Mouse (Mus musculus) right cerebral cortex, adult 2 months (tissue): Measurements from ENCODE around the gene Smarca2.

Source experiments
- DNase-seq, 2 experiments: peaks; one replicate each; pipeline ENCODE4 v3.0.0; 2021 to 2022; ENCODE audit warnings: low spot score in 2 of 2

The Smarca2 gene

DNA sequence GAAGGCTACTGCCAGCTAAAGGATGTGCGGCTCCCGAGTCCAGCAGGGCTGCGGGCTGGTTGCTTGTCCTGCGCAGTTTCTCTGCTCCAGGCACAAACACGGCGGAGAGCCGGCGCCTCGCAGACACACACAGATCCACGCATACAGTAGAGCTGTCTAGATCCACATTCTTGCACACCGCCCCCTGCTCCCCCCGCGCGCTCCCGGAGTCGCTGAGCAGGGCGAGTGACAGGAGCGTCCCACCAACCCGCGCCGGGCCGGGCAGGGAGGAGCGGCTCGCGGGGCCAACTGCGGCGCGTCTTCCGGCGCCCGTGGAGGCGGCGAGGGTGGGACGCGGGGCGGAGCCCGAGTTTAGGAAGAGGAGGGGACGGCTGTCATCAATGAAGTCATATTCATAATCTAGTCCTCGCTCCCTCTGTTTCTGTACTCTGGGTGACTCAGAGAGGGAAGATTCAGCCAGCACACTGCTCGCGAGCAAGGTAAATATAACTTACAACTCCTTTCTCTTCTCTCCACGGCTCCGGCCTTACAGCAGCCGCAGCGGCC, at the start of gene Smarca2:
Gene Smarca2, plus strand, starts transcription at position 296 of the 546 bp plus-strand sequence.
- peak; percentile 98 for DNase-seq

DNA sequence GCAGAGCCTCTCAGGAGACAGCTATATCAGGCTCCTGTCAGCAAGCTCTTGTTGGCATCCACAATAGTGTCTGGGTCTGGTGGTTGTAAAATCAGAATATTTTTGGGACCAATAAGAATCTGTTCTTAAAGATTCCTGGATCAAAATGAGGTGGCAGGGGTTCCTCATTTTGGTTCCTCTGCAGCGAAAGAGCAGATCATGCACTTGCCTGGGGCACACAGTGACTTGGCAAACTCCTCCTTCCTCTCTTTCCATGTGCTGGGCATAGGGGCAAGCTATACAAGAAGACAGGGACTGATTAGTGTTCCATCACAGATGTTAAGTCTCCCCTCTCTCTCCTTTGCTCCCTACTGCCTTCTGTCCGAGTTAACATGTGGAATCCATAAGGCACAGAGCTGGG, 40.0 kb upstream of the Smarca2 start:
- no peak for DNase-seq

DNA sequence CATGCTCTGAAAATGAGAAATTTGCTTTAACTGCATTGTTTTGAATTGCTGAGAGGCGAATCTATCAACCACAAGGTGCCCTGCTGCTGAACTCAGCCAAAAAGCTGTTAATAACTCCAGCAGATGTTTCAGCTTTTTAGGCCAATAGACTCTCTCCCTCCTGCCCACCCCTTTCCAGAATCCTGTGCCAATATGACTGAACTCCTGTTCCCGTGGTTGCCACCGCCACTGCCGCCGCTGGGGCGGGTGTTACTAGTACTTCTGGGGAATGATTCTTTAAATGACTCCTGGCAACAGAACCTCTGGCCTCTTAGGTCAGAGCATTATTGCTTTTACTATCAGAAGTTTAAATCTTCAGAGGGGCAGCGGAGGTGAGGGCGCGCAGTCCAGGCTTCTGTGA, 38.7 kb upstream of the Smarca2 start:
- no peak for DNase-seq

DNA sequence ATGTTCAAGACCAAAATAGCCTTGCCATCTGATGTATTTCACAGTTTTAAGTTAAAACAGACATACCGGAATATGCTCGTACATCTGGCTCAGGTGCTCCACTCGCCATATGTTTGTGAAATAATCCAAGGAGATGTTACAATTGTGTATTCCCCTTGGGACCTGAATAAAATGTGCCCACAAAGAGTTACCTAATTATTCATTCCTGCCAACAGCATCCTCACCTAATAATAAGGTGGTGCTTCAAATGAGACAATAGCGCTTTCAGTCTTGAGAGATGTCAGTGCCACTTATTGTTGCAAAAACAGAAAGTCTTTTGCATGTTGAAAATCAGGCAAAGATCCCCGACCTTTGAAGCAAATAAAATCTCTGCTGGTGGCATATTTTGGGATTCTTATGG, 36.6 kb upstream of the Smarca2 start:
- DNase-seq = no peak

DNA sequence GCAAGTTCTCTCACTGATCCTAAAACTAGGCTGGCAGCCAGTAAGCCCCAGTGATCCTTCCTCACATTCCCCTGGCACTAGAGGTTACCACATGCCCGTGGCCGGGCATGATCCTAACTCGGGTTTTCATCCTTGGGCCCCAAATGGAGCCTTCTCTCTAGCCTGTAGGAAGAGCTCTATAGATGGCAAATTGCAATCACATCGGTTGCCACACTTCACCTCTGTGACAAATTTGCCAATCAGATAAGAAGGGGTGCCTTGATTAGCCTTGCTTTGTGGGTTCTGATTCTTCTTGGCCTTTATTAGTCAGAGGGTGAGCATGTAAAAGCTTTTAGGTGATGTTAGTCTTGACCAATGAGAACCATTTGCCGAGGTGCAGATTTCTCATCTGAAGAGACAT, 35.9 kb upstream of the Smarca2 start:
- DNase-seq = no peak

DNA sequence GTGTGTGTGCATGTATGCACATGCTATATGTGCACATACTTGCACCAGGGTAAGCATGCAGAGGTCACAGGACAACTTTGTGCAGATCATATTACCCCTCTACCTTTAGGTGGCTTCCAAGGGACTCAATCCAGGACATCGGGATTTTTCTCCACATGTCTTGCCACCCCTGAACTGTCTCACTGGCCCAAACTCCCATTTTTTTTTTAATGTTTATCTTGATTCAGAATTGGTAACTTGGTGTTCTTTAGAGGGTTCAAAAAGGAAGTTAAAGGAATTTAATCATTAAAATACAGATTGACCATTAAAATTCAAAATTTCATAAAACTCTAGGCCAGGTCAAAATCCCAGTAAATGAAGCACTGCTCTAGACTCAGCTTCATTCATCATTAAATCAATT, 35.4 kb upstream of the Smarca2 start:
- no peak for DNase-seq

DNA sequence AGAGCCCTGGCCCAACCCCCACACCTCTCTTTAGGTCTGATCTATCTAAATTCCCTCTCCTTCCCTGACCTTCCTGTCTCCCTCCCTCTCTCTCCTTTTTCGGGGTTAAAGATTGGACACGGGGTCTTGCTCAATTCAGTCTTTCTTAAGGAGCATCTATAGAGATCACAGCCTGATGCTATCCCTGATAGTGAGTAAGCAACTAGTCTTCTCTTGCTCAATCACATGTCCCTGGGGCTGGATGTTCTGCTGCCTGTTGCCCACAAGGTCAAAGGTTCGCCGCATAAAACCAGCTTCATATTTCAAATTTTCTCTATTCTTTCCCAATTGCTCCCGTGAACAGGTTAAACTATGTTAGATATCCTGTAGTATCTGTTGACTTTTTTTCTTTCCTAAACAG, 25.2 kb upstream of the Smarca2 start:
- DNase-seq = no peak

DNA sequence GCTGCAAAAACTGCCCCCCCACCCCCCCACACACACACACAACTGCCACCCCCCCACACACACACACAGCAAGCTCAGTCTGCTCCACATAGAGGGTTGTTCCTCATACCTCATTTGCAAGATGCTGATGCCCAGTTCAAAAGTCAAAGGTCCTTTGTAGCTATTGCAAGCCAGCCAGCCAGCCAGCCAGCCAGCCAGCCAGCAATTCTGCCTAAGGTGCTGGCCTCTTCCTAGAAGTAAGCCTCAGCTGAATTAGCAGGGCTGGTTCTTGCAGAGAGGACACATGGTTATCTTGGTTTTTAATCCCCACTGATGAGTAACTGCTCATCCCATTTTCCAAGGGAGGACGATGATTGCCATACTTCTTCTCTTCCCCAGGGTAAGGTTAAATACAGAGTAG, 24.8 kb upstream of the Smarca2 start:
- DNase-seq = no peak

DNA sequence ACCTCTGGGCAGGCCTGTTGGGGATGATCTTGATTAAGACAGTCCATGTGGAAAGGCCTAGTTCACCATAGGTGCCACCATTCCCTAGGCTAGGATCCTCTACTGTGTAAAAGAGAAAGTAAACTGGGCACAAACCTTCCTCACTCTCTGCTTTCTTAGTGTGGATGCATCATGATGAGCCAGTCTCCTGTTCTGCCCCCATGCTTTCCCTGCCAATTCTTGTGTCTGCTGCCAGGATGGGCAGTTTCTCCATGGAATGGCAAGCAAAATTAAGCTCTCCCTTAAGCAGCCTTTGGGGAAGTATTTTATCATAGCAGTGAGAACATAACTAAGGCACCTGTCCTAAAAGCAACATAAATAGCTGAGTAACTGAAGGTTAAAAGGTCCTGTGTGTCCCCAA, 10.2 kb upstream of the Smarca2 start:
- DNase-seq = no peak

DNA sequence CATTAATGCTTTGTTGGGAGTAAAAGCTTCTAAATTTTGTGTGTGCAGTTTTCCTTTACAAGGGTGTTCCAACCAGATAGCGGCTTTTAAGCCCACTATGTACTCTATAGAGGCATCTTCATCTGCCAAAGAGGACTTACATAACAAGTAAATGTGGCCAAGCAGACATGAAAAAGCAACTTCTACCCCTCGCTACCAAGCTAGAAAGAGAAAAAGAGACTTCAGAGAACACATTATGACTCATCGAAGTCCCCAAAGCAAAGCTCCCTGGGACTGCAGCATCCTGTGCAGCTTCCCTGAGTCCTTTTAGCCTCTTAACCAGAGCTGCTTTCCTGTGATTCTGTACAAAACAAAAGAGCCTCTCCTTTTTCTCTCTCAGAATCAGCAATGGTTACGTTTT, 3.4 kb upstream of the Smarca2 start:
- peak in 1 of 2 experiments; percentile 29 for DNase-seq

DNA sequence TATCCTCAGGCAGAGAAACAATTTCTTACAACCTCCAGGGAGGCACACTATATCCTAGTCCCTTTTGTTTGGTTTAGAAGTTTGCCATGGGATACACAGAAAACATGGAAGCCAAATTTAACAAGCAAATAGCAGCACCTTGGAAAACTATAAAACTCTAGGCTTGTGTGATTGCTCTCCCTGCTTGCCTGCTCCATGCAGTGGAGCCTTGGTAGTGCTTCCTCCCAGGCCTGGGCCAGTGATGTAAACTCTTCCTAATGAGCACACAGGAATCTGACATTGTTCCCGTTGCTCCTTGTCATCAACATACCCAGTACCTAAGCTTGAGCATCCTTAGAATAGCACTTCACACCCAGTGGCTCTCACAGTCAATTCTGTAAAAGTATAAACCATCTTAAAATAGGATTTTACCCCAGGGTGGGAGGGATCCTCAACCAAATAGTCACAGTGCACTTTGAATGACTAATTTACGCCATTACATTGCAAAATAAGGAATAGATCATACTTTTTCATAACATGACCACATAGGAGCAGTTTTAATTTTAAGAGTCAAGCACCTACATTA, 1.5 kb upstream of the Smarca2 start:
- DNase-seq = no peak

DNA sequence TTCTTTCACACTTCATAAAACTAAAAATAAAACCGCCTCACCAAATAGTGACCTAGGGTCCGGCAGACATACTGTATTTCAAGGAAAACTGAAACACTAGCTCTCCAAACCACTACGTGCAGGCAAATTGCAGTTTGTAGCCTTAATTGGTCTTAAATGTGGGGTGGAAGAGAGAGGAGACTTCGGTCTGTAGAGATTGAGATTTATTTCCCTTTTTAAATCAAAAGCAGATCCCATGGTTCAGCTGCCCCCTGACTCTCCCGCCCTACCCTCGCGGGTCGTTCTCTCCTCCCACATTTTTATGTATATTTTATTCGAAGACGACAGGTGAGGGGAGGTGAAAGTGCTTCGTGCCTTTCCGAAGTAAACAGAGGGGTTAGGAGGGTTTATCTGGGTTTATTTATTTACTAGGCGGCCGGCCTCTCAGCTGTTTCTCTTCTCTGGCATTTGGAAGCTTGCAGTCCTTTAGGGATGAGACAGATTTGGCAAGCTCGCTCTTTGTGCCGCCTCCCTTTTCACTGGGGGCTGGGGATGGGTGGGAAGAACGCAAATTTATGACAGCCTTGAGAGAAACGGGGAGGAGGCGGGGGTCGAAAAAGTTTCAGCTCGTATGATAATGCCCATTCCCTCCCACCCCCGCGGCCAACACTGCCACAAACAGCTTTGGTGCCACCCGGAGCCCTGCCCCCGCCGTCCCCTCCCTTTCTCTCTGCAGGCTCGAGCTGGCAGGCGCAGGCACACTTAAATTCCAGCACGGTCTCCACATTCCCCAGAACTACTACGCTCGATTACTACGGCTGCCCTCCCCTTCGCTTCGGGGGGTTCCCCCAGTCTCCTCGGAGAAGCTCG, 720 bp upstream of the Smarca2 start:
- no peak for DNase-seq

DNA sequence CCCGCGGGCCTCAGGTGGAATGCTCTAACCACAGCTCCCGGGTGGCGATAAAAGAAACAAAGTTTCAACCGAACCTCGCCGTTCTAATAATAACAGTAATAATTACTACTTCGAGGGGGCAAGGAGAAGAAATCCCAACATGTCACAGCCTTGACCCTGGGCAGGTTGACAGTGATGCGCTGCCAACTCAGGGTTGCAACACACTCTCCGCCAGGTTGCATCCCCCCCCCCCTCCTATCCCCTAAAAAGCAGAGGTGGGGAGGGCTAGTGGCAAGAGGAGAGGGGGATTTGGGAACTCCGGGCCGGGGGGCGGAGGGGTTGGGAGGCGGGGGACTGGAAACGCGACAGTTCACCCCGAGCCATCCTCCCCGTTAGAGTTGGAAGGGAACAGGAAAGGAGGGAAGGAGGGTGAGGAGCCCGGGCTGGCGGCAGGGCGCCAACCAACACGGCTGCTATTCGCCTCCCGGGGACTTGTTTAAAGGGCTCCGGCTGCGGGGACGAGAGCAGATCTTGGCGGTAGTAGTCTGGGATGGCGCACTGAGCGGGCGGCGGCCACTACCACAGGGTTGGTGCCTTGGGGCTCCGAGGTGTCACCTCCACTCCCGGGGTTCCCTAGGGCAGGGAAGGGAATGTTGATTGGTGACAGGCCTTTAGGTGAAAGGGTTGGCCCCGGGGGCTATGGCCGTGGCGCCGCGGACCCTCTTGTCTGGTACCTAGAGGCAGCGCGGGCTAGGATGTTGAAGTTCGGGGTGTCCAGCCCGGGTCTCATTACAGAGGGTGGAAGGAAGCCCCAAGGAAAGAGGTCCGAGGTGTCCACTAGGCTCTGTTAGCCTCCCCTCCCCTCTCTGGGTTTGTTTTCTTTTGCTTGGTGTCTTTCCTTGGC, 829 bp downstream of the Smarca2 start:
- DNase-seq = peak; percentile 54 to 59

DNA sequence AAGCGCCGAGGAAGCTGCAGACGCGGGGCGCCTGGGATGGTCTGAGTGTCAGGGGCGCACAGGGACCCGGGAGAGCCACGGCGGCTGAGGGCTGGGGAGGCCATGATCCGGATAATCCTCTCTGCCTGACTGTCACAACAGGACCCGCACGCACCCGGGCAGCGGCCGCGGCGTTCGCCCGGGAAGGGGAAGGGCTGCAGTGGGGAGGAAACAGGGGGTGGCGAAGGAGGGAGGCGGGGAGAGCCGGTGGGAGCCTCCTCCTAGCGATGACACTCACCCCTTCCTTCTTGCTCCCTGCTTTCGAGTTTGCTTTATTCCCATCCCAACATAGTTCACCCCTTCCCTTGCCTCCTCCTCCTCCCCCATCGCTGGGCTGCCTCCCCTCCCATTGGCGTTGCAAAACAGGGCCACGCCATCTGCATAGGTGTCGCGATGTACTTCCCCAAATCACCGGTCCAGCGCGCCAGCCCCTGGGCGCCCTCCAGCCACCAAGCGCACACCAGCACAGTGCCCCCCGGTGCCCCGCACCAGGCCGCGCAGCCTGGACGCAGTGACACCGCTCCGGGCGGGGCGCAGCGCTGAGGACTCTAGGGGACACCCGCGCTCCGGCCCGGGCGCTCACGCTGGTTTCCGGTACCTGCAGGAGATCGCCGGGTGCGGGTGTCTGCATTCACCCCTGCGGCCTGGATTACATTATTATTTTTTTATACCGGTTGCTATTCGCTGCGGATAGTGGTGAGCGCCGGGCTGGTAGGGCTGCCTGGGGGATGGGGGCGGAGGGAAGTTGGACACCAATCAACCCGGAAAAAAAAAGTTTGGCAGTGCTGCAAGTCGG, 1.7 kb downstream of the Smarca2 start:
- peak; percentile 47 to 67 for DNase-seq

DNA sequence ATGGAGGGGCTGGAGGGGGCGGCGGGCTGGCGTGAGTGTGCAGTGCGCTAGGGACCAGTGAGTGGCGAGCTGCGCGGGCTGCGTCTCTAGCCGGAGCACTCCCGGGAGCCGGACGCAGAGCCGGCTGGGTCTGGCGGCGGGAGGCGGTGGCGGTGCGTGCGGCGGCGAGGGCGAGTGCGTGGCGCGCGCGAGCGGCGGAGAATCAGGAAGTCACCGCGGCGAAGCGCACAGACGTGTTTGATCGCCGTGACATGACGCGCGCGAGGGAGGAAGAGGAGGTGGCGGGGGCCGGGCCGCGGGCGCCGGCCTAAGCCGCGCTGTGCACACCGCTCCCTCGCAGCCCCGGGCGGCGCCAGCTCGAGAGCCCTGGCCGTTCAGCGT, 2.3 kb downstream of the Smarca2 start:
- DNase-seq = peak; percentile 72 to 75

DNA sequence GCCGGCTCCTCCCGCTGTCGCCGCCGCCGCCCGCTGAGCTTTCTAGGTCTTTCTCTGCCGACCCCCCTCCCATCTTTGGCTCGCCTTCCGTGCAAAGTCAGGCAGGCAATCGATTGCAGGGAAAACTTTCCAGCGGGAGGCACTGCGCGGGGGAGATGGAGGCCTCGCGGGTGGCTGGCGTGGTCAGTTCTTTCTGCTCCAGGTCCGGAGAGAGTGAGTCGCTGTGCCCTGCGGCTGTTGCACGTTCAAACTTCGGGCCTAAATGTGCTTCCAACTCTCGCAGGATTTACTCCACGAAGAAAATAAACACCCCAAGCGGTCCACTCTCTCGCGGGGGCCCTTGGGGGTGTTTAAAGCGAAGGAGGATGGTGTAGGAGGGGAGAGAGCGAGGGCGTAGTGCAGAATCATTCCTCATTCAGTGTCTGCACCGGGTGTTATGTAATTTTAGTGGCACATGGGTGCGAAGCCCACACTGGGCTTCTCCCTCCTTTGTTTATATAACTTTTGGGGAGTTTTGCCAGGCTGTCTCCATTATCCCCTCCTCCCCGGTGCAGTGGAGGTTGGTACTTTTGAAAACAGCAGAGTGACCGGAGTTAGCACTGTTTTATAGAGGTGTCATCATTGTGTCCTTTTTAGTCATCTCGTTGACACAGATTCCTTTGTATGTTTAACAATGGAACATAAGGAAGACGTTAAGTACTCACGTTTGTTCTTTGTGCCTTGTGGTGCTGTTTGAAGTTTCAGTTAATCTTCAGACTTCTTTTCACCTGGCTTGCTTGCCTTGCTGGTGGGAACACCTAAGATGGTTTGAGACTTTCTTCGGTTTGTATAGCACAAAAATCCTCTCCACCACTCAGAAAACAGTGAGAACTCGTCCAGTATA, 2.9 kb downstream of the Smarca2 start:
- peak; percentile 70 to 78 for DNase-seq

DNA sequence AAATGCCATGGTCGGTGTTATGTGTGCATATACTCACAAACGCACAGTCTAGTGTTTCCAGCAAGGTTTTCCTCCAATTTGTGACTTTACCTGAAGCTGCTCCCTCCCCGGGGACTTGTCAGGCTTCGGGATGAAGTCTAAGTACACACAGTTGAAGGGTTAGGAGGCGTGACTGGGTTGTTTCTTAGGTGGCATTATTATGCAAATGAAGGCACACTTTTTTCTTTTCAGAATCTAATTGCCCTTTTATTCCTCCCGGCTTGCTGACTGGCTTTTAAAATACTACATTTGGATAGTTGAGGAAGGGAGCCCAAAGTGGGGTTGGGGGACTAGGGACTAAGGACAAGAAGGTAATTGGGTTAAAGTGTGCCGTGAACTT, 3.6 kb downstream of the Smarca2 start:
- no peak for DNase-seq

DNA sequence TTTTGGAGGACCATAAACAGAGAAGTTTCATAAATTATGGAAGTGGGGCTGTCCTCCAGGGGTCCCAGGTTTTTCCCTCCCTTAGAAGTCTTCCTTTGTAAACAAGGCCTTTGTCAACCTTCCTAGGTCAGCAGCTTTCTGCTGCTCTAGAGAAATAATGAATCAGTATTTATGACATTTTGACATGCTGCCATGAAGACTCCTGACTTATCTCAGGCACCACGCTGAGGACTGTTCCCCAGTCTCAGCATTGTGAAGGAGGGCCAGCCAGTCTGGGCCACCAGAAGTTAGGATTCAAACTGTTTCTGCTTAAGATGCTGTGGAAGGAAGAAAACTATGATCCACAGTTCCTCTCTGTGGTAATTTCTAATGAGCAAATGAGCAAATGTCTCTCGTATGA, 4.8 kb downstream of the Smarca2 start:
- no peak for DNase-seq

DNA sequence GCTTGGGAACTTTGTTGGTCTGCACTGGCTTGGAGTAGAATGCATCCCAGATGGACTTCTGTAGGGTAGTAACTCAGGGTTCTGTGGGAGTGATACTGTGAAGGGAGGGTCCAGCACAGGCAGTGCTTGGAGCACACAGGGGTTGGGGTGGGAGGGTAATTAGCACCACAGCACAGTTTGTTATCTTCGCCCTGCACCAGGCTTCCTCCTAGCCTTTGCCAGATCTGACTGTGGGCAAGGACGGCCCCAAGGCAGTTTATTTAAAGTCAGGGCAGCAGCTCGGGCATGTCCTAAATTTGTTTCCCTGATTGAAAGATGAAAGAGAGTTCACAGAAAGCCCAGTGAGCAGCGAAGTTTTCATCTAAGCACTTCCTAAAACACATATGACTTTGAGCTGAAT, 8.1 kb downstream of the Smarca2 start:
- no peak for DNase-seq

DNA sequence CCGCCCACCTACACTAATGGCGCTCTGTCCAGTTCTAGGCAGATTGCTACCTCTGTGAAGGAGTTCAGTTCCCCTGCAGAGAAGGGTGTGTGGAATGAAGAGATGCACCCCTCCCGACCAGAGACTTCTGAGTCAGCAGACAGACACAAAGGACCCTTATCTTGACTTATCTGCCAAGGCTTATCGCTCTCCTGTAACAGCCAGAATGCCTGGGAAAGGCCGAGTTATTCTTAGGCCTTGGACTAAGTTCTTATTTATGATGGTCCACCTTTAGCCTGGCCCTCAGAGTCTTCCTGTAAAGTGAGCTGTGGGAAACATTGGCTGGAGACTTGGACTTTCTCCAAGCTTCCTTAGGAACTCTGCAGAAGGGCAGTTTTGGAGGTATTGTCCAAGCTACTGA, 8.8 kb downstream of the Smarca2 start:
- DNase-seq = no peak
